Mouse (Mus musculus) CH12.LX (cell line): ENCODE data around the gene Dstn.

Source experiments
- CHD1 ChIP-seq: IDR thresholded peaks from 2 replicates; pipeline ENCODE4 v1.6.1; 2012; ENCODE audit warnings: low read depth, low read length, improper control_type of control experiment, inconsistent platforms
- CHD2 ChIP-seq: IDR thresholded peaks from 2 replicates; pipeline ENCODE4 v1.6.1; 2011; ENCODE audit warnings: low read length, improper control_type of control experiment
- CTCF ChIP-seq, 2 experiments: IDR thresholded peaks in 1 of 2; conservative IDR thresholded peaks in 1 of 2; 2 replicates each; pipeline ENCODE4 v1.5.1; 2011 to 2012; ENCODE audit warnings: low read depth in 2 of 2, low read length in 2 of 2, improper control_type of control experiment in 1 of 2, inconsistent platforms in 1 of 2, mild to moderate bottlenecking in 1 of 2, moderate library complexity in 1 of 2
- HCFC1 ChIP-seq: IDR thresholded peaks from 2 replicates; pipeline ENCODE4 v1.6.1; 2012; ENCODE audit warnings: low read depth, mild to moderate bottlenecking, inconsistent platforms, low read length, improper control_type of control experiment
- POLR2A ChIP-seq: IDR thresholded peaks from 2 replicates; pipeline ENCODE4 v1.6.1; 2011; ENCODE audit warnings: low read depth, mild to moderate bottlenecking, improper control_type of control experiment, low read length
- RAD21 ChIP-seq: IDR thresholded peaks from 2 replicates; pipeline ENCODE4 v1.6.1; 2011; ENCODE audit warnings: low read depth, mild to moderate bottlenecking, low read length, improper control_type of control experiment, moderate library complexity
- ZC3H11A ChIP-seq: IDR thresholded peaks from 2 replicates; pipeline ENCODE4 v1.6.1; 2012; ENCODE audit warnings: low read depth, mild to moderate bottlenecking, inconsistent platforms, low read length, improper control_type of control experiment

DNA sequence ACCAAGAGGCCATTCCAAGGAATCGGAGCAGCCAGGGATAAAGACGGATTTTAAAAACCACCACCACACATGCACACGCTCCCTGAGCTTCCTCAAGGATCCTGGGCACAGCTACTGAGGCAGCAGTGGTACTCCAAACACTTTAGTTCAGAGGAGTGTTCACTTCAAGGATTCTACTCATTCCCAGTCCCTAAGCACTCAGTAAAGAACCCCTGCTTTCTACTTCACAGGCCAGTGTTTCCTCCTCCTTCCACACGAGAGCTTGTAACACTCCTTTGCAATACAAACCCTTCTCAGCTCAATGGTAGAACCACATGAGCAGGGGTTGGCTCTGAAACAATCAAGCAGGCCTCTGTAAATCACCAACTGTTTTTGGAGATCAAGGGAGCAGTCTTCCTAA is 67.0 kb downstream of the Dstn start:
- TF ChIP-seq CTCF (conservative IDR thresholded peaks at IDR 0.05 in 1 of 2, IDR thresholded peaks at IDR 0.05 in 1 of 2; ENCODE audit: low read depth in 2 of 2, low read length in 2 of 2) (no peak), CHD2 (no peak), CHD1 (no peak), POLR2A (no peak), RAD21 (no peak), HCFC1 (no peak), ZC3H11A (no peak)
